Mouse (Mus musculus) liver, postnatal 0 days (tissue): ENCODE results near the gene Tspan15. TPM values are rescaled to one million over a fixed set of nuclear protein-coding genes. Genes with fewer than 3 reads are reported as not detected.

Experiments used
- ATAC-seq: fragments of 200-750 bp; cut with Nextera tagmentation; 2 replicates; pipeline ENCODE4 v1.8.0; 2017; ENCODE audit warnings: mild to moderate bottlenecking, moderate library complexity
- DNase-seq: peaks from one replicate; pipeline ENCODE4 v3.0.0-alpha.2; 2016
- H3K27ac ChIP-seq: fragments of 300-500 bp; sonication (generic); 2 replicates; pipeline ENCODE4 v1.5.1; 2014; ENCODE audit warnings: antibody characterized with exemption, moderate library complexity, mild to moderate bottlenecking, low read depth
- H3K27me3 ChIP-seq: fragments of 300-500 bp; sonication (generic); 2 replicates; pipeline ENCODE4 v1.6.1; 2014; ENCODE audit warnings: low read length, control low read depth, mixed read lengths; ENCODE audit not compliant: insufficient read depth
- H3K36me3 ChIP-seq: fragments of 300-500 bp; sonication (generic); replicated peaks from 2 replicates; pipeline ENCODE4 v1.6.1; 2014; ENCODE audit warnings: mild to moderate bottlenecking, control low read depth, low read length, moderate library complexity, mixed read lengths; ENCODE audit not compliant: insufficient read depth
- H3K4me1 ChIP-seq: fragments of 300-500 bp; sonication (generic); 2 replicates; pipeline ENCODE4 v1.6.1; 2014; ENCODE audit warnings: antibody characterized with exemption, mild to moderate bottlenecking, control low read depth; ENCODE audit not compliant: insufficient read depth
- H3K4me2 ChIP-seq: fragments of 300-500 bp; sonication (generic); 2 replicates; pipeline ENCODE4 v1.6.1; 2014; ENCODE audit warnings: low read depth, mild to moderate bottlenecking, low read length, moderate library complexity, mixed read lengths
- H3K4me3 ChIP-seq: fragments of 300-500 bp; sonication (generic); 2 replicates; pipeline ENCODE4 v1.5.1; 2014; ENCODE audit warnings: low read depth, low read length
- H3K9ac ChIP-seq: fragments of 300-500 bp; sonication (generic); replicated peaks from 2 replicates; pipeline ENCODE4 v1.6.1; 2014; ENCODE audit warnings: mild to moderate bottlenecking, moderate library complexity
- H3K9me3 ChIP-seq: fragments of 300-500 bp; sonication (generic); 2 replicates; pipeline ENCODE4 v1.6.1; 2016; ENCODE audit warnings: mild to moderate bottlenecking, control low read depth, low read length, mixed read lengths
- CTCF ChIP-seq: sonication (generic); IDR thresholded peaks from 2 replicates; pipeline ENCODE4 v1.5.1; 2016; ENCODE audit warnings: antibody characterized with exemption, low read depth
- EP300 ChIP-seq: IDR thresholded peaks from 2 replicates; pipeline ENCODE4 v1.6.1; 2016; ENCODE audit warnings: antibody characterized with exemption, low read depth, mild to moderate bottlenecking
- WGBS: fragments of 180-500 bp; shearing (Covaris S2); extraction: QIAGEN DNeasy Blood & Tissue Kit; methylation state at CpG from one replicate; pipeline ENCODE4 v1.1.7; 2014; ENCODE audit not compliant: insufficient replicate concordance; 5-methylcytosine and 5-hydroxymethylcytosine counted together
- polyA plus RNA-seq: library from polyadenylated mRNA; unstranded; fragments of >200 nt; fragmentation: Nextera tagmentation; extraction: Ambion mirVana; gene quantifications from 2 replicates; pipeline ENCODE4 v1.2.1, GENCODE M21; 2015

Gene Tspan15
- polyA plus RNA-seq, 1 experiment from 2014 or later, result 13.0 TPM

DNA sequence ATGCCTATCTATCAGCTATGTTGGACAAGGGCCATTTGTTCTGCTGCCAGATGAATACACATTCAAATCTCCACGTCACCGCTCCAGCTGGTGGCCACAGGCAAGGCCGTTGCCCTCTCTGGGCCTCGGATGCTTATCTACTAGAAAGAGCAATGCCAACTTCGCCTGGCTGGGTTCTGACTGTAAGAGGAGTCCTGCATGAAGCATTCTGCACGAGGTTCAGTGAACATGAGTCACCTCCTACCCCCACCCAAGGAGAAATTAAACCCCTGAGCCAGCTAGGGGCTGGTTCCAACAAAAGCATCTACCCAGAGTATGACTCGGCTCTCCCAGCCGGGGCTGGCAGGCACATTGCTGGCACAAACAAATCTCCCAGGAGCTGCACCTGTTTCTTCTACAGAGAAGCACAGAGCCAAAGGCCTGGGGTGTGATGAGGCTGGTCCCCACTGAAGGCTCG lies 38.3 kb downstream of the Tspan15 start:
- no peaks in the 10 kb centered on the region for H3K27me3 ChIP-seq
- no peak overlapping the region for H3K27ac ChIP-seq
- peak; percentile 13; the same call in 1 of the 2 replicates for ATAC-seq
- no peak overlapping the region for H3K9ac ChIP-seq
- H3K4me1 ChIP-seq, result peaks cover 4% of the 10 kb centered on the region
- TF ChIP-seq CTCF (no peak), EP300 (no peak)
- WGBS, result 57% methylated on average over 9 of the region's 9 CpGs
- H3K4me3 ChIP-seq, result no peak overlapping the region
- H3K36me3 ChIP-seq, result no peaks in the 10 kb centered on the region
- H3K4me2 ChIP-seq, result no peak overlapping the region
- no peaks in the 10 kb centered on the region for H3K9me3 ChIP-seq
- no peak for DNase-seq

DNA sequence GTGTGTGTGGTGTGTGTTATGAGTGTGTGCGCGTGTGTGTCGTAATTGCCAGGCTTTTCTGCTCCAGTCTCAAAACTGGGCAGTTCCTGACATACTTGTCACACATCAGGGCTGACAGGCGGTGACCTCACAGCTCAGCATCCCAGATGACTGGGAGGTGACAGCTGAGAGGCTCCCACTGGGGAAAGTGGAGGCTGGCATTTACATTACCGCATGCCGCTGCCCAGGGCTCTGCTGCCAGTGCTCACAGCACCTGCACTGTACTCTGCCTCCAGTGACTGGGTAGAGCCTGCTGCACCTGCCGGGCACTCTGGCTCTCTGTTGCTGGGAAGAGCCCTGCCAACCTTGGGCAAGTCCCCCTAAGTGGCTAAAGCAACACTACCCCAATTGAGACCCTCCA lies 40.2 kb downstream of the Tspan15 start:
- Histone ChIP-seq H3K4me3 (no peak overlapping the region), H3K27me3 (no peaks in the 10 kb centered on the region), H3K9ac (no peak overlapping the region), H3K36me3 (no peaks in the 10 kb centered on the region), H3K4me1 (peaks cover 4% of the 10 kb centered on the region), H3K4me2 (0 out of 2 replicates have a peak overlapping the region, but pooled peaks have one; percentile 22), H3K27ac (no peak overlapping the region), H3K9me3 (no peaks in the 10 kb centered on the region)
- DNase-seq, result no peak
- no peak for ATAC-seq
- 82% methylated on average over 7 of the region's 7 CpGs for WGBS
- TF ChIP-seq CTCF (no peak), EP300 (no peak)

DNA sequence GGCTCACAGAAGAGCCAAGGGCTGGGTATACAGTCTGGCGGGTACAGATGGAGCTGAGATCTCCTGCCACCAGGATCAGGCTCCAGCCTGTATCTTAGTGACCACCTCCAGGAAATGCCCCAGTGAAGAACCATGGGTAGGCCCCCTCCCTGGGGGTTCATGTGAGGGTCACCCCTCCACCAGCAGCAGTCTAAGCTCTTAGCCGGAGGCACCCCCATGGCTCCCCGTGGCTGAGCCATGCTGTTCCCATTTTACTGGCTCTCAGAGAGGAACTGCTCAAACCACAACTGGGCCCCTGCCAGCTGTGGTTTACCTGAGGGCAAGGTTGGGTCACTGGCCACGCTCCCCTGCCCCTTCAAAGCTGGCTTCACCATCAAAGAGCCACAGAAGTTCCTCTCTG lies 41.1 kb downstream of the Tspan15 start:
- DNase-seq (peak; percentile 51), ATAC-seq (peak; percentile 45; the same call in 1 of the 2 replicates)

DNA sequence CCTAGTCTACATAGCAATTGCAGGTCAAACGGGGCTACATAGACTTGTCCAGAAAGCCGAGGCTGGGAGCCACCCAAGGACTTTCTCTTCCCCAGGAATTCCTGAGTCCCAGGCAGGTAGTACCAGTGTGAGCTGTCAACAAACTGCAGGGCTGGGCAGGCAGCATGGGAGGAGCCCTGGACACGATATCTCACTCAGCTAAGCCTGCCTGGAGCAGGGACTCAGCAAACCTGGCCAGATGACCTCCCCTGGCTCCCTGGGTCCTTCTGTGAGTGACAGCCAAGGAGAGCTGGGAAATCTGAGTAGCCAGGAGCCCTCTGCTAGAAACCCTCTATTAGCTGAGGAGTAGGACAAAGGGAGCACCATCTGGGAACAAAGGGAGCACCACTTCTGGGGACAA lies 41.7 kb downstream of the Tspan15 start:
- Histone ChIP-seq H3K36me3 (no peaks in the 10 kb centered on the region), H3K27ac (no peak overlapping the region), H3K9me3 (no peaks in the 10 kb centered on the region), H3K4me2 (no peak overlapping the region), H3K4me3 (no peak overlapping the region), H3K4me1 (peaks cover 4% of the 10 kb centered on the region), H3K27me3 (no peaks in the 10 kb centered on the region), H3K9ac (no peak overlapping the region)
- 56% methylated on average over 3 of the region's 3 CpGs for WGBS
- DNase-seq (no peak), ATAC-seq (no peak)
- no peak for TF ChIP-seq EP300
- TF ChIP-seq CTCF, result no peak

More for the DNA sequence above, 41.1 kb downstream of the Tspan15 start:
- 0 out of 2 replicates have a peak overlapping the region, but pooled peaks have one; percentile 13 for H3K4me2 ChIP-seq
- H3K27ac ChIP-seq, result 0 out of 2 replicates have a peak overlapping the region, but pooled peaks have one; percentile 34
- peaks cover 4% of the 10 kb centered on the region for H3K4me1 ChIP-seq
- H3K9me3 ChIP-seq, result no peaks in the 10 kb centered on the region
- H3K4me3 ChIP-seq, result peak overlapping the region; percentile 19; the same call in 1 of the 2 replicates
- H3K36me3 ChIP-seq, result no peaks in the 10 kb centered on the region
- H3K27me3 ChIP-seq, result no peaks in the 10 kb centered on the region
- TF ChIP-seq EP300 (no peak), CTCF (no peak)
- no peak overlapping the region for H3K9ac ChIP-seq
- 55% methylated on average over 4 of the region's 4 CpGs for WGBS

DNA sequence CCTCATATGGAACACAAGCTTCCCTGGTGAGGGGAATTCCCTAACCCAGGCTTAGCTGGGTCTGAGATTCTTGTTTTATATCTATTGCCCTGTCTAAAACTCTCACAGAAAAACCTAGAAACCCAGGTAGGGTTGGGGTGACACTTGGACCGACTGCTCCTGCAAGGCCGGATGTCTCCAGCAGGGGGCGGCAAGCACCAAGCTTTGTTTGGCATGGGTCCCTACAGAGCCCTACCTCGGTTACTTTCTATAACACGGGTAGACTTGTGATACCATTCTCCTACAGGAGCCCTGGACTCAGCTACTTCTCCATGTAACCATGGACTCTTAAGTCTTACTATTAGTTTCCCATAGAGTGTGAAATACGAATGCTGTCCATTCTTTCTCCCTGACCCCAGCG lies 44.2 kb downstream of the Tspan15 start:
- H3K27ac ChIP-seq, result no peak overlapping the region
- H3K36me3 ChIP-seq, result no peaks in the 10 kb centered on the region
- no peak overlapping the region for H3K9ac ChIP-seq
- TF ChIP-seq CTCF (peak; percentile 97), EP300 (no peak)
- H3K4me3 ChIP-seq, result no peak overlapping the region
- no peak overlapping the region for H3K4me2 ChIP-seq
- no peaks in the 10 kb centered on the region for H3K27me3 ChIP-seq
- 21% methylated on average over 7 of the region's 7 CpGs for WGBS
- ATAC-seq (peak; percentile 47; the same call in 1 of the 2 replicates), DNase-seq (peak; percentile 89)
- peaks cover 4% of the 10 kb centered on the region for H3K4me1 ChIP-seq
- no peaks in the 10 kb centered on the region for H3K9me3 ChIP-seq

DNA sequence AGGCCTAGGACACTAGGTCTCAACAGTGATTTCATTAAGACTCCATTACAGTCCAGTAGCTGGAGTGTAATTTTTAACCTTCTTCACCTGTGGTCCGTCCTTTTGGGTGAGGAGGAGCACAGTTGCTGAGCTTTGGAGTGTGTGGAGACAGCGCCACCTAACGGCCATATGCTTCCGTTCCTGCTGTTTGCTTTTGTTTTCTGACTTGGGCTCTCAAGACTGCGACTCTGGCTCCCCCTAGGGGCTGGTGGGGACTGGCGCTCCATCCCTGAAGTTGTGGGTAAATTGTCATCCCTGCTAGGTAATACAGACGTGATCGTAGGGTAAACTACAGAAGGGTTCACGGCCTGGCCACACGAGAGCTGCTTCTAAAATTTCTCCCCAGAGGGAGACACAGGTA lies 48.0 kb downstream of the Tspan15 start:
- ATAC-seq (peak; percentile 63), DNase-seq (peak; percentile 96)
- H3K4me3 ChIP-seq, result no peak overlapping the region
- no peaks in the 10 kb centered on the region for H3K4me1 ChIP-seq
- H3K4me2 ChIP-seq, result no peak overlapping the region
- H3K27ac ChIP-seq, result no peak overlapping the region
- no peaks in the 10 kb centered on the region for H3K27me3 ChIP-seq
- TF ChIP-seq EP300 (no peak), CTCF (peak; percentile 100)
- no peak overlapping the region for H3K9ac ChIP-seq
- 1% methylated on average over 10 of the region's 10 CpGs for WGBS
- H3K9me3 ChIP-seq, result no peaks in the 10 kb centered on the region
- H3K36me3 ChIP-seq, result no peaks in the 10 kb centered on the region
